Mouse (Mus musculus): Measurements from ENCODE around the gene Tbr1.

- TF ChIP-seq CTCF (IDR thresholded peaks at IDR 0.05; ENCODE audit: low read depth), result no peak
- TF ChIP-seq EP300 (IDR thresholded peaks at IDR 0.05; ENCODE audit: low read depth), result no peak
Measured at GRCm38 (mm10) chr2:61759234-61759855, 43.4 kb upstream of the Tbr1 start.

Data from liver, postnatal 0 days (tissue).